Mouse (Mus musculus): Measurements from ENCODE around the gene Cpt1a. TPM values are rescaled to one million over a fixed set of nuclear protein-coding genes. Genes with fewer than 3 reads are reported as not detected.

Cpt1a gene
- total and polyA plus RNA-seq, 2 experiments from 2014 or later: 49.8 to 79.4 TPM

DNA sequence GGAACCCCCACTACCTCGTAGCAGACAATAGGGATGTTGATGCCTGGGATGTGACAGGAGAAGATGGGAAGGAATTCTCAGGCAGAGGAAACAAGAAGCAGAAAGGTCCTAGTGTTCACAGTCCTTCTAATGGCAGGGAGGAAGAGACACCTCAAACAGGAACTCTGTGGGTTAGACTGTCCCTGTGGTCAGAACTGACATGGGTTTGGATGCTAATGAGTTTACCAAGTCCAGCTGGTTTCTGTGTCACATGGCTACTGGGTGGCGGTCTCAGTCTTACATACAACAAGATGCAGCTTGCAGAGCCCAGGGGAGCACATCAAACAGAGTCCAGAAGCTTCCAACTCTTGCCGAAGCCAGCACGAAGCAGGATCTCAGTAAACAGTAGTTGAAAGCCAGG is 18.1 kb upstream of the Cpt1a start:
- H3K27ac ChIP-seq (ENCODE audit: low read depth): no peak overlapping the region
- 68% methylated on average over 4 of the region's 4 CpGs for WGBS
- no peak for ATAC-seq (ENCODE audit: insufficient read depth, low read depth)
- no peaks in the 10 kb centered on the region for H3K27me3 ChIP-seq (ENCODE audit: control insufficient read depth, insufficient read depth, low read length)
- no peaks in the 10 kb centered on the region for H3K4me1 ChIP-seq (ENCODE audit: control insufficient read depth, insufficient read depth)
- no peak overlapping the region for H3K4me3 ChIP-seq (ENCODE audit: low read depth, low read length)
- H3K9me3 ChIP-seq (replicated peaks; ENCODE audit: control insufficient read depth, low read length): no peaks in the 10 kb centered on the region
- H3K36me3 ChIP-seq (replicated peaks; ENCODE audit: control insufficient read depth, insufficient read depth, low read length): no peaks in the 10 kb centered on the region
- TF ChIP-seq EP300 (IDR thresholded peaks at IDR 0.05; ENCODE audit: low read depth) (no peak), CTCF (IDR thresholded peaks at IDR 0.05; ENCODE audit: low read depth) (no peak)
- H3K4me2 ChIP-seq (ENCODE audit: low read depth, low read length): no peak overlapping the region
- no peak overlapping the region for H3K9ac ChIP-seq (replicated peaks; ENCODE audit: low read depth, low read length)
- no peak for DNase-seq (ENCODE audit: low spot score)

DNA sequence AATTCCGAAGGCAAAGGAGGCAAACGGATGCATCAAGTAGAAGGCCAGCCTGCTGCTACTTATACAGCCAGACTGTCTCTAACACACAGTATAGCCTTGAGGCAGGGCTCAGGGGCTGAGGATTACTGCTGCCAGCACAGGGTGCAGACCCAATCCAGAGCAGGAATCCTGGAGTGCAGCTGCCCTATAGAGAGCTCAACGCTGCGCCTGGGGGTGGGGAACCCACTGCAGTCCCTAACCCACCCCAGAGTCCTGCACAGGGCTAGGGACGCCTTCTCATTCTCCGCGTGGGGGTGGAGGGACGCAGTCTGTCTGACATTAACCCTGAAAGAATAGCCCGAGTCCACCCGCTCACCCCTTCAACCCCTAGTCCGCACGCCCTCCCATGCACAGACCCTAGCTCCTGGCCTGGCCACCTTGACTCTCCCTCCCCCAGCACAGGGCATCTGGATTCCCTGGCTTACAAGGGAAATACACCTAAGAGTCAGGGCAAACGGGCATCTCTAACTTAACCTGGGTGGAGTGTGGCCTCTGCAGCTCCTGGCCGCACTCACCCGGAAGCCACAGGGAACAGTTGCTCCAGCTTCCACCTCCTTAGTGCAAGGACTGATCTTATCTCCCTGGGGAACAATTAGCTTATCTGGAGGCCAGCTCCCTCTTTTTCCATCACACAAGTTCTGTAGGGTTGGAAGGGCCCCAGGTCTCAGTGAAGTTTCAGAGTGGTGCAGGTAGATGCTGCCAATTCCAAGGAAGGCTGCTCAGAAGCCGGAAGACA is 14.8 kb upstream of the Cpt1a start:
- no peaks in the 10 kb centered on the region for H3K36me3 ChIP-seq (replicated peaks; ENCODE audit: control insufficient read depth, insufficient read depth, low read length)
- H3K4me1 ChIP-seq (ENCODE audit: control insufficient read depth, insufficient read depth): no peaks in the 10 kb centered on the region
- no peak for DNase-seq (ENCODE audit: low spot score)
- no peak overlapping the region for H3K4me3 ChIP-seq (ENCODE audit: low read depth, low read length)
- WGBS: 48% methylated on average over 16 of the region's 16 CpGs
- ATAC-seq (ENCODE audit: insufficient read depth, low read depth): no peak
- H3K27me3 ChIP-seq (ENCODE audit: control insufficient read depth, insufficient read depth, low read length): no peaks in the 10 kb centered on the region
- H3K27ac ChIP-seq (ENCODE audit: low read depth): no peak overlapping the region
- no peak overlapping the region for H3K9ac ChIP-seq (replicated peaks; ENCODE audit: low read depth, low read length)
- TF ChIP-seq CTCF (IDR thresholded peaks at IDR 0.05; ENCODE audit: low read depth) (no peak), EP300 (IDR thresholded peaks at IDR 0.05; ENCODE audit: low read depth) (no peak)
- H3K4me2 ChIP-seq (ENCODE audit: low read depth, low read length): no peak overlapping the region
- no peaks in the 10 kb centered on the region for H3K9me3 ChIP-seq (replicated peaks; ENCODE audit: control insufficient read depth, low read length)

DNA sequence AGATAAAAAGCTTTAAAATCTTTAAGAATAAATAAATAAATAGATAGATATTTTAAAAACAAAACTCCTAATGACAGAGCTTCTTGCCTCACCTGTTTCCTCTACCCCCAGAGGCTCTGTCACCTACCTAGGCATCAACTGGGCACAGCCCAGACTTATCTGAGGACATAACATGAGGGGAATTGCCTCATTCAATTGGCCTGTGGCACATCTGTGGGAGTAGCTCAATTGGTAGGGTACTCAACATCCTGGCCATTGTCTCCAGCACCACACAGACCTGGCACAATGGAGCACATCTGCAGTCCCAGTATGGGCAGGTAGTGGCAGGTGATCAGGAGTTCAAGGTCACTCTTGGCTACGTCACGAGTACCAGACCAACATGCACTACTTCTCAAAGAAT is 2.8 kb upstream of the Cpt1a start:
- no peak for ATAC-seq (ENCODE audit: insufficient read depth, low read depth)
- no peak for DNase-seq (ENCODE audit: low spot score)
- no peaks in the 10 kb centered on the region for H3K9me3 ChIP-seq (replicated peaks; ENCODE audit: control insufficient read depth, low read length)
- TF ChIP-seq CTCF (IDR thresholded peaks at IDR 0.05; ENCODE audit: low read depth) (no peak), EP300 (IDR thresholded peaks at IDR 0.05; ENCODE audit: low read depth) (no peak)
- no peak overlapping the region for H3K9ac ChIP-seq (replicated peaks; ENCODE audit: low read depth, low read length)
- H3K27me3 ChIP-seq (ENCODE audit: control insufficient read depth, insufficient read depth, low read length): no peaks in the 10 kb centered on the region
- peaks cover 6% of the 10 kb centered on the region; the same call in 1 of the 2 replicates for H3K4me1 ChIP-seq (ENCODE audit: control insufficient read depth, insufficient read depth)
- 86% methylated on average over 2 of the region's 2 CpGs for WGBS
- no peak overlapping the region for H3K4me2 ChIP-seq (ENCODE audit: low read depth, low read length)
- H3K36me3 ChIP-seq (replicated peaks; ENCODE audit: control insufficient read depth, insufficient read depth, low read length): no peaks in the 10 kb centered on the region
- H3K4me3 ChIP-seq (ENCODE audit: low read depth, low read length): no peak overlapping the region
- no peak overlapping the region for H3K27ac ChIP-seq (ENCODE audit: low read depth)

DNA sequence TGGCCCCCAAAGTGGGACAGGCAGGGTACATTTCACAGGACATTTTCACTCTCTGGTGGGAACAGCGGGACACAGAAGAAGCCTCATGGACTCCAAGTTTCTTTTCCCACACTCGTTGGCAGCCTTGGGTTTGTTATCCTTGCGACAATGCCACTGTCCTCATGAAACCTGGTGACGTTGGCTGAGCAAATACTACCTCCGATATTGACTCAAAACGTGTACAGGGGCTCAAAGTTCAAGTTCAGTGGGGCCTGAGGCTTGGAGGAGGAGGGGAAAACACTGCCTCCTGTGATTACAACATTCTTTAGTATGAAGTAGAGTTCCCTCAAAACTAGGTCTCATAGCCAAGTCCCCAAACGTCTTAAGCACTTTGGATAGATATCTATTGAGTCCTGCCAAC is 2.0 kb upstream of the Cpt1a start:
- Histone ChIP-seq H3K4me2 (ENCODE audit: low read depth, low read length) (no peak overlapping the region), H3K4me3 (ENCODE audit: low read depth, low read length) (no peak overlapping the region), H3K36me3 (replicated peaks; ENCODE audit: control insufficient read depth, insufficient read depth, low read length) (no peaks in the 10 kb centered on the region), H3K9me3 (replicated peaks; ENCODE audit: control insufficient read depth, low read length) (no peaks in the 10 kb centered on the region), H3K9ac (replicated peaks; ENCODE audit: low read depth, low read length) (no peak overlapping the region), H3K27ac (ENCODE audit: low read depth) (no peak overlapping the region), H3K27me3 (ENCODE audit: control insufficient read depth, insufficient read depth, low read length) (no peaks in the 10 kb centered on the region), H3K4me1 (ENCODE audit: control insufficient read depth, insufficient read depth) (peaks cover 6% of the 10 kb centered on the region; the same call in 1 of the 2 replicates)
- TF ChIP-seq CTCF (IDR thresholded peaks at IDR 0.05; ENCODE audit: low read depth): no peak
- no peak for TF ChIP-seq EP300 (IDR thresholded peaks at IDR 0.05; ENCODE audit: low read depth)
- WGBS: 74% methylated on average over 7 of the region's 7 CpGs
- ATAC-seq (ENCODE audit: insufficient read depth, low read depth) (no peak), DNase-seq (ENCODE audit: low spot score) (no peak)

DNA sequence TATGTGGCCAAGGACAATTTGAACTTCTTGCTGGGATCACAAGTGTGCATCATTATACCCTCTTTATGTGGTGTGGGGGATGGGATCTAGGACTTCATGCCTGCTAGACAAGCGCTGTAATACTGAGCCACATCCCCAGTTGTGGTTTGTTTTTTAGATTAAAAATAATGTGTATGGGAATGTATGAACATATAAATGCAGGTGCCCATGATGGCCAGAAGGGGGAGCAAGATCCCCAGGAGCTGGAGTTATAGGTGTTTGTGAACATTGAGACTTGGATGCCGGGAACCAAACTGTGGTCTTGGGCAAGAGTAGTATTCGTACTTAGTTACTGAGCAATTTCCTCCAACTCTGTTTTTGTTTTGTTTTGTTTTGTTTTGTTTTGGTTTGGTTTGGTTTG is 1.3 kb upstream of the Cpt1a start:
- no peaks in the 10 kb centered on the region for H3K36me3 ChIP-seq (replicated peaks; ENCODE audit: control insufficient read depth, insufficient read depth, low read length)
- WGBS: 79% methylated on average over 3 of the region's 3 CpGs

DNA sequence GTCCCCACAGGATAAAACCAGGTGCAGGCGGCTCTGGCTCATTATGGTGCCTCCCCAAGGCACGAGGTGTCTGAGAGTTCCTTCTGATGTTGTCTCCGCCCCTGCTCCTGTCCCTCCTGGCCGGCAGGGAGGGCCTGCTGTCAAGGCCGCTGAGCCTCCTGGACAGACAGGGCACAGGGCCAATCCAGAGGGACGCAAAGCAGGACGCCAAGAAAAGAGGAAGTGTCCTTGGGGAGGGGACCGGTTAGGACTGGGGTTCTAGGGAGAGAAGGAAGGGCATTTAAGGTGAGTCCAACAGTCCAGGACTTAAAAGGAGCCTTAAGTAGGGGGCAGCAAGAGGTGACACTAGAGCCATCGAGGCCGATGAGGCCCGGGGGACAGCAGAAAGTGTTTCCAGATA is 517 bp upstream of the Cpt1a start:
- Histone ChIP-seq H3K4me3 (ENCODE audit: low read depth, low read length) (peak overlapping the region; percentile 82), H3K27ac (ENCODE audit: low read depth) (peak overlapping the region; percentile 98), H3K4me1 (ENCODE audit: control insufficient read depth, insufficient read depth) (peaks cover 18% of the 10 kb centered on the region), H3K27me3 (ENCODE audit: control insufficient read depth, insufficient read depth, low read length) (no peaks in the 10 kb centered on the region), H3K36me3 (replicated peaks; ENCODE audit: control insufficient read depth, insufficient read depth, low read length) (no peaks in the 10 kb centered on the region), H3K9me3 (replicated peaks; ENCODE audit: control insufficient read depth, low read length) (no peaks in the 10 kb centered on the region), H3K4me2 (ENCODE audit: low read depth, low read length) (peak overlapping the region; percentile 93), H3K9ac (replicated peaks; ENCODE audit: low read depth, low read length) (peak overlapping the region; percentile 57)
- peak; percentile 87 for DNase-seq (ENCODE audit: low spot score)
- ATAC-seq (ENCODE audit: insufficient read depth, low read depth): peak; percentile 26
- 2% methylated on average over 11 of the region's 11 CpGs for WGBS
- TF ChIP-seq CTCF (IDR thresholded peaks at IDR 0.05; ENCODE audit: low read depth) (no peak), EP300 (IDR thresholded peaks at IDR 0.05; ENCODE audit: low read depth) (no peak)

More for the DNA sequence above, 1.3 kb upstream of the Cpt1a start:
- no peak for DNase-seq (ENCODE audit: low spot score)
- Histone ChIP-seq H3K4me1 (ENCODE audit: control insufficient read depth, insufficient read depth) (peaks cover 10% of the 10 kb centered on the region), H3K4me3 (ENCODE audit: low read depth, low read length) (no peak overlapping the region), H3K27ac (ENCODE audit: low read depth) (no peak overlapping the region), H3K27me3 (ENCODE audit: control insufficient read depth, insufficient read depth, low read length) (no peaks in the 10 kb centered on the region), H3K9ac (replicated peaks; ENCODE audit: low read depth, low read length) (no peak overlapping the region), H3K4me2 (ENCODE audit: low read depth, low read length) (no peak overlapping the region), H3K9me3 (replicated peaks; ENCODE audit: control insufficient read depth, low read length) (no peaks in the 10 kb centered on the region)
- TF ChIP-seq EP300 (IDR thresholded peaks at IDR 0.05; ENCODE audit: low read depth) (no peak), CTCF (IDR thresholded peaks at IDR 0.05; ENCODE audit: low read depth) (peak; percentile 44)
- ATAC-seq (ENCODE audit: insufficient read depth, low read depth): no peak
